Mouse (Mus musculus) heart, postnatal 0 days (tissue): Measurements from ENCODE around the gene Timp3.

ENCODE experiments used
- CTCF ChIP-seq: IDR thresholded peaks from 2 replicates; pipeline ENCODE4 v1.5.1; 2016; ENCODE audit warnings: antibody characterized with exemption, control low read depth, low read depth
- EP300 ChIP-seq: IDR thresholded peaks from 2 replicates; pipeline ENCODE4 v1.6.1; 2016; ENCODE audit warnings: antibody characterized with exemption, low read depth

- TF ChIP-seq CTCF (no peak), EP300 (no peak)
These were observed 97.6 kb downstream of the Timp3 start for GRCm38 (mm10) chr10:86397577-86398346.
